Mouse (Mus musculus) G1E (cell line): ENCODE data around the gene Sap25.

Source experiments
- CTCF ChIP-seq: IDR thresholded peaks from 2 replicates; pipeline ENCODE4 v1.5.1; 2012; ENCODE audit warnings: low read depth, low read length, inconsistent platforms, mixed read lengths
- GATA1 ChIP-seq: IDR thresholded peaks from 2 replicates; pipeline ENCODE4 v1.6.1; 2012; ENCODE audit warnings: borderline replicate concordance, low read length, inconsistent platforms, mixed read lengths

DNA sequence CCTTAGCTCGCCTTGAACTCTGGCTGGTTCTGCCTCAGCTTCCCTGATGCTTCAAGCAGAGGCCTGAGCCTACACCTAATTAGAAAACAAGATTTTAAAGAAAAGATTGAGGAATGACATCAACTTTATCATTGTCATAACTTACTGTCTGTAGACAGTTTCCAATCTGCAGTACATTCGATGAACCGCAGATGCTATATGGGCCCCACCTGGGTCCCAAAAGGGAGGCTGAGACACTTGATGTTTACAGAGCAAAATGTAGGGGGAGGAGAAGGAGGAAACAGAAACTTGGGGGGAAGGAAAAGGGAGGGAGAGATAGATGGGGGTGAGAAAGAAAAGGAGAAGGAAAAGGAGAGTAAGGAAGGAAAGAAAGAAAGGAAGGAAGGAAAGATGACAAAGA, 48.8 kb downstream of the Sap25 start:
- TF ChIP-seq GATA1 (no peak), CTCF (no peak)
